Mouse (Mus musculus): ENCODE data around the gene Btbd8. TPM values are rescaled to one million over a fixed set of nuclear protein-coding genes. Genes with fewer than 3 reads are reported as not detected.

The Btbd8 gene
- polyA plus RNA-seq, 1 experiment, result 54.1 TPM

DNA sequence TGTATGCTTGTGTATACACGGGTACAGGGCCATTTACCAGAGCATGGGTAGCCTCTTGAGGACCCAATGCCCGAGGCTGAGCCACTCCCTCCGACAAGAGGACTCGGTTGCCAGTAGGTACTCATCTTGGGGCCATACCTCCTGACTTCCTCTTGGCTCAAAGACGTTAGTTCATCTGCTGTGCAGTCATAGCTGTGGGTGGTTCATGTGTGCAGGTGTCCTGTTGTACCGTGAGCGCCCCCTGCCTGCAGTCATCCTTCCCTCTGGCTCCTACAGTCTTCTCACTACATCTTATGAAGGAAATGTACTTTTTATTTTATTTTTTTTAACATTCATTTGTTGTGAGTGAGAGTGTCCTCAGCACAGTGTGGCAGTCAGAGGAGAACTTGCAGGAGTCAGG, 75.8 kb downstream of the Btbd8 start:
- peak in 1 of 2 experiments; percentile 65 for DNase-seq (ENCODE audit: extremely low spot score in 1 of 2, low spot score in 1 of 2)

GRCm38 (mm10) chr5:107515453-107515852, 77.7 kb downstream of the Btbd8 start:
- no peak for DNase-seq (ENCODE audit: extremely low spot score in 1 of 2, low spot score in 1 of 2)

DNA sequence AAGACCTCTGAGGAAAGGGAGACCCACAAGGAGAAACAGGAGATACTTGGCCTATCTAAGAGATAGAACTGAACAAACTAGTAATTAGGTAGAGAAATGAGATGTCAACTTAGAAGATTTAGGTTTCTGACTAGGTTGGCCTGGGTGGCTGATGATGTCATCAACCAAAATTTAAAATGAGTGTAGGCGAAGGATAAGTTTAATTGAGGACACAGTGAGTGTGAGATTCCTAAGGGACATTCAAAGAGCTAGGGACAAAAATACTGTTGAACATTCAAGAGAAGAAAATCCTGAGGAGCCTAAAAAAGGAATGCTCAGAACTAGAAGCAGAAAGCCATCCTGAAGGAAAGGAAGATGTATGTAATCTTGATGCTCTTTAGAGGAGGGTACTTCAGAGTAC, 78.3 kb downstream of the Btbd8 start:
- peak in 1 of 2 experiments; percentile 67 for DNase-seq (ENCODE audit: extremely low spot score in 1 of 2, low spot score in 1 of 2)

GRCm38 (mm10) chr5:107518602-107519001, 80.8 kb downstream of the Btbd8 start:
- DNase-seq (ENCODE audit: extremely low spot score in 1 of 2, low spot score in 1 of 2), result no peak

DNA sequence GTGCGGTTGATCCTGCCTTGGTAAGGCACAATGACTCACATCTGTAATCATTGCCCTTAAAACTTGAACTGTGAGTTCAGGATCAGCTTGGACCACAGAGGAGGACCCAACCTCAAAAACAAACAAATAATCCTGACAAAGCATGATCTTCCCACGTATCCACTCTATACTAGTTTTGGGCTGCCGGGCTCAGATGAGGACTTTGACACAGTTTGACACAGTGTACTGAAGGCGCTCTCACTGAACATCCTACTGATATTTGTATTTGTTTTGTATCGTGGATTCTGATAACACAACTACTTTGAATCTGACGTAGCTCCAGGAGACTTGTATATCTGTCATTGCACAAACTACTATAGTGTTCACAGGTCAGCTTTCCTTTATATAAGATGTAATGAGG, 83.6 kb downstream of the Btbd8 start:
- no peak for DNase-seq (ENCODE audit: extremely low spot score in 1 of 2, low spot score in 1 of 2)

DNA sequence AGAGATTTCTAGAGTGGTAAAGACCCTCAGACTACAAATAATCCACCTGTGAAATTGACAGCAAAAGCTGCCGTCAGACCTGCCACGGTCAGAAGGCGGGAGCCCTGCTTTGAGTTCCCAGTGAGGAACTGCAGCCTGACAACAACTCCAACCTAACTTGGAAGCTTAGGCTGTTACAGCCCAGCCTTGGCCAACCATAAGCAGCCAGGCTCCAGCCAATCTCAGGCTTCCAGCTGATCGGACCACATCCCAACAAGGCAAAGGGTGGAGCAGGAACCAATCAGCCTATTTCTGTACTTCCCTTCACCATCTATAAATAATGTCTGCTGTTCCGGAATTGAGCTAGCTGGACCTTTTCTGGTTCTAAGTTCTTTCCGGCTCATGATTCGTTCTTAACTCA, 84.1 kb downstream of the Btbd8 start:
- DNase-seq (ENCODE audit: extremely low spot score in 1 of 2, low spot score in 1 of 2), result peak; percentile 51 to 67

GRCm38 (mm10) chr5:107524281-107524680, 86.5 kb downstream of the Btbd8 start:
- peak; percentile 57 to 75 for DNase-seq (ENCODE audit: extremely low spot score in 1 of 2, low spot score in 1 of 2)

GRCm38 (mm10) chr5:107528856-107529255, 91.1 kb downstream of the Btbd8 start:
- no peak for DNase-seq (ENCODE audit: extremely low spot score in 1 of 2, low spot score in 1 of 2)

- no peak for DNase-seq (ENCODE audit: extremely low spot score in 1 of 2, low spot score in 1 of 2)
Measured at GRCm38 (mm10) chr5:107533590-107533989, 95.8 kb downstream of the Btbd8 start.

DNA sequence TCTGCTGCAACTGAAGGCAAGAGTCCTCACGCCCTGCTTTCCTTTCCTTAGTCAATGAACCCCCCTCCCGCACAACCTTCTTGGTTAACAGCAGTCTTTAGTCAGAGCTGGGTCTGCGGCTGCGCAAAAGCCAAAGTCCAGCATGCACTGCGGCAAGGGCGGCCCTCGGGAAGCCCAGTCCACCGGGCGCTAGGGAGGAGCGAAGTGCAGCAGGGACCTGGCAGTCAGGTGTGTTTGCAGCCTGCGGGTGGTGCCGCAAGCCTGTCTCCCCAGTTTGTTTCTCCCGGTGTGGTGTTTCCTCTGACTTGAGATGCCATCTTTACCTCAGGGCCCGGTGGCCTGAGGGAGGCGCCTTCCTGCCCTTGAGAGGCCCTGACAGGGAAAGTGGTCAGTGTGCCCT, 96.8 kb downstream of the Btbd8 start, which contains the start of gene 1700028K03Rik:
Gene 1700028K03Rik (plus strand): TSS at position 129 of the 400 bp plus-strand sequence.
- DNase-seq (ENCODE audit: extremely low spot score in 1 of 2, low spot score in 1 of 2), result no peak

DNA sequence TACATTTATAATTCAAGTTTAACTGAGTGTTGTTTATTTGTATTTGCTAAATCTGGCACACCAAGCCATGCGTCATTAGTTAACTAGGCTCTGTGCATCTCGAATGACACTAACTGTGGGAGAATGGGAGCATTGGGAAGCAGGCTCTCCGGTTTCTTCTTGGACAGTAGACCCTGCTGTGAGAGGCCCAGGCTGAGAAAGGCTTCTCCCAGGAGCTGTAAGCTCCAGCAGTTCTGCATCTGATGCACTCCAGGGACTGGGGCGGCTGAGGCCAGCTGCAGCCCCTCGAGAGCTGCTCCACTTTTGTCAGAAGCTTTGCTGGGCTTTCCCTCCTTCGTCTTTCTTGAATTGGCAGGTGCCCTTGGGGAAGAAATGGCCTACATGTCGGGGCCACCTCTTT, 103.9 kb downstream of the Btbd8 start:
- no peak for DNase-seq (ENCODE audit: extremely low spot score in 1 of 2, low spot score in 1 of 2)

DNA sequence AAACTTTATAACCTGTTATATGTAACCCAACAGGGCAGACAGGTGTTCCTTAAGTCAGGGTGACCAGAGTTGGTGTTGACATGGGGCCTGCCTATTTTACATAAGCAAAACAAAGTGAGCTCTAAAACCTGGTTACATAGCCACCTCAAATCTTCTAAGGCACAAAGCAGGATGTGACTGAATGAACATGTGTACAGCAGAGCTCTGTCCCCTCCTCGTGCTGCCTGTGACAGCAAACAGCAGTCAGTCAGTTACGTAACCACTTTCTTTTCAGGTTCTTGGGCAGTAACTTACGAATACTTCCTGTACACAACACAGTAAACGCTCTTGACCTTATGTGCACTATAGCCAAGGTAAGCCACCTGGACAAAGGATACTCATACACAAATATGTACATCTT, 108.1 kb downstream of the Btbd8 start:
- no peak for DNase-seq (ENCODE audit: extremely low spot score in 1 of 2, low spot score in 1 of 2)

DNA sequence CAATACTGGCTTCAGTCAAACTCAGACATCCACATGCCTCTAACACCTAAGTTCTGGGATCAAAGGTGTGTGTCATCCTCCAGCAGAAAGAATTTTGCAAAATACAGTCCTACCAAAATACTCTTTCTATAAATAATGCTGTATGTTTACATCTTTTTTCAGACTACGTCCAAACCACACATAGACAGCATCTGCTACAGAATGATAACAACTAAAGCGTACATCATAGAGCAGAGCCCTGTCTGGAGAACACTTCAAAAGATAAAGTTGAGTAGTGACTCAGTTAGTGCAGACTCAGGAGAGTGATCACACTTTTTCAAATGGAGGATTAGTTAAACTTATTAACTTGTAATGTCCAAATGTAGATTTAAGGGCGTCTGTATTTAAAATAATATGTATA, 110.2 kb downstream of the Btbd8 start:
- no peak for DNase-seq (ENCODE audit: extremely low spot score in 1 of 2, low spot score in 1 of 2)

DNA sequence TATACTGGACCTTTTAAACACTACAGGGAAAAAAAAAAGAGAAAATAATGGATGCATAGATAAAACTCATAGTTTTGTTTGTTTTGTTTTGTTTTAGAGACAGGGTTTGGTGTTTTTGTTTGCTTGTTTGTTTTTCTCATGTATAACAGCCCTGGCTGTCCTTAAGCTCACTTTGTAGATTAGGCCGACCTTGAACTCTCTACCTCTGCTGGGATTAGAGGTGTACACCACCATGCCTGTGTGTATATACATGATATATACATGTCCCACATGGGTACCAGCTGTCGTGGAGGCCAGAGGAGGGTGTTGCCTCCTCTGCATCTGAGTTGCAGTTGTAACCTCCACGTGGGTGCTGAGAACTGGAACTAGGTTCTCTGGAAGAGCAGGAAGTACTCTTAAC, 110.6 kb downstream of the Btbd8 start:
- DNase-seq (ENCODE audit: extremely low spot score in 1 of 2, low spot score in 1 of 2), result no peak

DNA sequence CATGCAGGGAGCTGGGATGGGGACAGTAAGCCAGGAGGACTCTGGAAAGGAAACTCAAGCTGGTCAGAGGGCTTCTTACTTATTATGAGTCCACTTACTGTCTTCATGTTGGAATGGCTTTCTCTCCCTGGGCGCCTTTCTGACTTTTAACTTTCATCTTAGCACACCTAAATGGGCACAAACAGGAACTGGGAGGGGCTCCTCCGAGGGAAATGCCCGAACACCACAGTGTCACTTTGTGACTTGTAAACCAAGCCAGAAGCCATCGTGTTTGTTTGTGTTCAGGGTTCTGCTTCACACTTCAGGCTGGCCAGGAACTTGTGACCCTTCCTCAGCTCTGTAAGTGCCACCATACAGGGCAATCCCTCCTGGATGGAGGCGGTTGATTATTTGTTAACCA, 116.5 kb downstream of the Btbd8 start:
- DNase-seq (ENCODE audit: extremely low spot score in 1 of 2, low spot score in 1 of 2), result no peak

- DNase-seq (ENCODE audit: extremely low spot score in 1 of 2, low spot score in 1 of 2), result no peak
Measured at GRCm38 (mm10) chr5:107556969-107557368, 119.2 kb downstream of the Btbd8 start.

Other genes with a start within 250 kb of the Btbd8 start
- 4.6 and 6.8 TPM in 2 replicates for gene Tgfbr3, start 148.4 kb upstream of the Btbd8 start, polyA plus RNA-seq (2012; rRNA removed)
- gene Brdt, start 106.8 kb upstream of the Btbd8 start, polyA plus RNA-seq (2012; rRNA removed), result 10.0 and 11.2 TPM in 2 replicates
- gene Ephx4, start 35.3 kb upstream of the Btbd8 start, polyA plus RNA-seq (2012; rRNA removed), result 72.8 and 77.9 TPM in 2 replicates
- 0.08 TPM in 1 of 2 replicates, not detected in the other for gene Lpcat2b, start 6.4 kb upstream of the Btbd8 start, polyA plus RNA-seq (2012; rRNA removed)
- gene Gm42669, start 69.6 kb downstream of the Btbd8 start, polyA plus RNA-seq (2012; rRNA removed), result 0.80 and 0.94 TPM in 2 replicates
- gene 1700028K03Rik, start 96.7 kb downstream of the Btbd8 start, polyA plus RNA-seq (2012; rRNA removed), result 0.48 and 0.76 TPM in 2 replicates
- 13.3 and 16.0 TPM in 2 replicates for gene Rpap2, start 159.4 kb downstream of the Btbd8 start, polyA plus RNA-seq (2012; rRNA removed)
- 15.5 and 17.2 TPM in 2 replicates for gene Glmn, start 159.9 kb downstream of the Btbd8 start, polyA plus RNA-seq (2012; rRNA removed)